Mouse (Mus musculus): ENCODE data around the gene Ehd4.

The Ehd4 gene

DNA sequence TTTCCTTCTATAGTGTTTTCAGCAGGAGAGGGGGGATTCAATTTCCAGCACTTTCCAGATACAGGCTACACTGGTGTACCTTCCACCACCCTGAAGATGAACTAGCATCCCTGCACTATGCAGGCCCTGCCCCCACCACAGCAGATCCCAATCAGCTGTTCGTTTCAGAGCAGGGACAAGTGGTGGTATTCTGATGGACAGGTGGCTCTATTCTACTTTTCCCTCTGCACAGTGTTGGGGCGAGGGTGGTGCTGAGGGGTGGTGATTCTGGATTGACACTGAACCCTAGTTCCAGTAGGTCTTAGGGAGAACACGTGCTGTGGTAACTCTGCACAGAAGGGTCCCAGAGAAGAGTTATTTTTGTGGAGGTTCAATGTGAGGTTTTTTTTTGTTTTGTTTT, 43.2 kb downstream of the Ehd4 start:
- intact Hi-C loops (cut with DNase I): no loop called here

DNA sequence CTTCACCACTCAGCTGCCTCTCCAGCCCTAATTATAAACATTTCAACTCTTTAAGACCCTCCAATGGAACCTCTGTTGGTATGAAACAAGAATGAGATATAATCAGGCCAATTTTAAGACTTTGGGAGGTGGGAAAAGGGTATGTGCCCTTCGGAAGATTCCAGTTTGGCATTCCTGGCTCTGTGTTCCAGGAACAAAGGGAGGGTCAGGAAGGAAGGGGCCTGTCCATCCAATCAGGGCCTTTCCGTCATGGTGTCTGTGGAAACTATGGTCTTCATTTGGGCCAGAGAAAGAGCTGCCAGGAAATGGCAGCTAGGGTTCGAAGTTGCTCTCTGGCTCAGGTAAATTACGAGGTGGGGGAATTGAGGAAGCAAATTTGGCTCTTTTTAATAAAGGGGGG, 46.3 kb downstream of the Ehd4 start:
- intact Hi-C loops (cut with DNase I): no loop called here

DNA sequence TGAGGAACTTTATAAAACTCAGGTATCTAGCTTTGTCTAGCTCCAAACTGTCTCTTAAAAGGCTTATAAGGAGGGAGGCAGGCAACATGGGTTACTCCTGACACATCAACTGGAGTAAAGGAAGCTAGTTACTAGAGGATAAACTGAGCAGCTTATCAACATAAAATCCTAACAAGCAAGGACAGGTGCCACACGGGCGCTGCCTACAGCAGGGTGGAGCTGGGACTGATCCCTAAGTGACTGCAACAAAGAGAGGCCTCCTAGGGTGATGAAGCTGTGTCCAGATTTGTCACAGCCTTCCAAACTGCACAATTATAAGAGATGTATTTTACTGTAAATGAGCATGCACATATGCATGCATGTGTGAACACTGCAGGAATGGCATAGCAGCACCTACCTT, 47.0 kb downstream of the Ehd4 start:
- intact Hi-C loops (cut with DNase I): no loop called here

DNA sequence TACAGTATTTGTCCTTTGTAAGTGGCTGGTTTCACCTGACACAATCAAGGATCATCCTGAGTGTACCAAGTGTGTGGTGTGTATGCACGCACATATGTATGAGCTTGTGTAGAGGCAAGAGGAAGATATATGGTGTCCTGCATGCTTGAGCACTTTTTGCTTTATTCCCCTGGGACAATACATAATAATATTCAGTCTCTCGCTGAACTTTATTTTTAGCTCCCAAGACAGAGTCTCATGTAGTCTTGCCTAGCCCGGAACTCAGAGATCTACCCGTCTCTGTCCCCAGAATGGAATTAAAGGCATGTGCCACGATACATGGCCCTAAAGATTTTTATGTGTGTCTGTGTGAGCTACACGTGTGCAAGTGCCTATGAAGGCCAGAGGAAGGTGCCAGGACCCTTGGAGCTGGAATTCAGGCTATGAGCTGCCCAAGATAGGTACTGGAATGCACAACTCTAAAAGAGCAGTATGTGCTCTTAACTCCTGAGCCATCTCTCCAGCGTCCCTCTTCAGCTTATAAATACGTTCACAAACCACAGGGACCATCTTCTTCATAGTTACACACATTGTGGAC, 47.9 kb downstream of the Ehd4 start:
- intact Hi-C loops (cut with DNase I): no loop called here

DNA sequence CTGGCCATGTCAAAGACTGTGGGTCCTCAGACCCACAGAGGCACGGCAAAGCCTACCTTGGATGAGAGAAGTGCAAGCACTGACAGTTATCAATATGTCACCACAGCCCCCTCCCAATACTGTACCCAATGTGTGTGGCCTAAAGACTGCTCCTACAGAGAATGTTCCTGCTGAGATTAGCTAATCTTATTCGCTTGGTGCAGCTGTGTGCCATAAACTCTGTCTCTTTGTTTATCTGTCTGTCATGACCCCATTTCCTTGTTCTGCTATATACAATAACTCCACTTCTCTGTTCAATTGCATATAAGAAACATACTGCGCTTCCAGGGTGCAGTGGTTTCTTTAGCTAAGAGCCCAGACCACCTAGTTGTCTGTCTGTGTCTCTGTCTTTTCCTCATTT, 48.5 kb downstream of the Ehd4 start:
- intact Hi-C loops (cut with DNase I): no loop called here

DNA sequence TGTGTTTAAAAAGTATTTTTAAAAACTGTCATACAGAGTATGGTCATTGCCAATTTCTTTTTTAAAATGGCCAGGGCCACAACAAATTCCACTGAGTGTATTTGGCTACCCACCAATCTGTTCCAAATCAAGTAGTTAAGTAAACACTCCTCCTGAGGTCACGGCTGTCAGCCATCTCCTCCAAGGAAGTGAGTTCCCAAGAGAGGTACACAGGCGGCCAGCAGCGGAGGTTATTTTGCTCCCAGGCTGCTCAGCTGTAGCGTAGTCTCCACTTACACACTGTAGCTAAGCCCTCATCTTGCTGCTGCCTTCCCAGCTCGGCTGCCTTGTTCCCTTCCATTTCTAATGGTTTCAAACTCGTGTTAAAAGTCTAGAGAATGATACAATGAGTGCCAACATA, 51.5 kb downstream of the Ehd4 start:
- intact Hi-C loops (cut with DNase I): no loop called here

DNA sequence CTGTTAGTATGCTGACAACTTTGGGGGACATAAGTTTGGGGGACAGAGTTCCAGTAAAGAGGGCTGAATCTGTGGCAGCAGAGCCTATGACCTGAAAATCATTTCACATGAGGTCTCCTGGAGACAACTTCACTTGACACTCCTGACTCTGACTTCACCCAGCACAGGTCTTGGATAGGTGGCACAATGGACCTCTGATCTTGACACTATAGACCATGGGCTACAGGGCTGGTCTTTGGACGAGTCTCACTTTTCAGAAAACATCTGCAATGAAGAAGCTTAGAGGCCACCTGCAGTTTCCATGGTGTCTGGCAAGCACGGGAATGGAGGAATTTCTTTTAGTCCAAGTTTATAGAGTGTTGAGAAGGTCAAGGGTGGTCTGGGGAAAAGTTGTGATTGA, 52.0 kb downstream of the Ehd4 start:
- intact Hi-C loops (cut with DNase I): no loop called here

DNA sequence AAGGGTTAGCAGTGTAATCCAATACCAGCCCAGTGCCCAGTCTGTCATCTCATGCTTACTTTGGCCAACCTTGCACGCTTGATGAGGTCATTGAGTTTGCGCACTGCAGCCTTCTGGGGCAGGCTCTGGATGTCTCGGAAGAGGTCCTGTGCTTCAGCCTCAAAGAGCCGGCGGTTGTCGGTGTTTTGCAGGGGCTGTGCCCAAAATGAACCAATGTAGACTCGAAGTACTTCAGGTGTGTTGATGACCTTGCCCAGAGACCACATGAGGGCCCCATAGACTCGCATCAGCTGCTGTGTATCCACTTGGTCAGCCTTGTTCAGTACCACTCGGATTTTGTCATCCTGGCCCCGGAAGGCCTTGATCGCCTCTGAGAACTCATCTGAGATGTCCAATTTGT, 52.4 kb downstream of the Ehd4 start:
- intact Hi-C loops (cut with DNase I): no loop called here

DNA sequence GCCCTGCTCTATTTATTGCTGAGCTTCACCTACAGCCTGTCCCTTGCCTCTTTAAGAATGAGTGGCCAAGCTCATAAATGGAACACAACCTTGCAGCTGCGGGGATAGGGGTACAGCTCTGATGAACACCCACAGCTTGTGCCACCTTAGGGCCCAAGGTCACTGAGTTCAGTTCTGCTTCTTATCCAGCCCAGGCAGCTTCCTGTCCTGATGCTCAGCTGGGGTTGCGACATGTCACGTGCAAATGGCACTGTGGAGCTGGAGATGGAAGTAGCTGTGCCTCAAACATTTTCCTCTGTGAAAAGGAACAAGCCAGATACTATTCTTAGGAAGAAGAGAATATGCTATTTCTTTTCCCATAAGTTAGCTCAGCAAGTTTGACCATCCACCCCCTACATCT, 54.5 kb downstream of the Ehd4 start:
- intact Hi-C loops (cut with DNase I): no loop called here

DNA sequence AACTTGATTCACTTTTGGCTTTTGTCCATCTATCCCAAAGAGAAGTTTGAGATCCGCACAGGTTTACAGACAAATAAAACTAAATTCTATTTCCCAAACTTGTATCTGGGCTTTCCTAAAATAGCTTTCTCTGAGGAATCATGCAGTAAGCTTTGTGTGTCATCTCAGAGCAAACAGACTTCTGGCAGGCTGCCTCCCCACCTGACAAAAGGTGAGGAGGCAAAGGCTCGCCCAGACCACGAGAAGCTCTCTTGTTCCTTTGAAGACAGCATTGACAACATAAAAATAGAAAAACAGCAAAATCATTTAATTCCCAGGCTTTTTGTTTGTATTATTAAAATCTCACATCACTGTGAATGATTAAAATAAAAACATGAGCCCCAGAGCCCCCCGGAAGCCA, 55.1 kb downstream of the Ehd4 start:
- intact Hi-C loops (cut with DNase I): no loop called here

DNA sequence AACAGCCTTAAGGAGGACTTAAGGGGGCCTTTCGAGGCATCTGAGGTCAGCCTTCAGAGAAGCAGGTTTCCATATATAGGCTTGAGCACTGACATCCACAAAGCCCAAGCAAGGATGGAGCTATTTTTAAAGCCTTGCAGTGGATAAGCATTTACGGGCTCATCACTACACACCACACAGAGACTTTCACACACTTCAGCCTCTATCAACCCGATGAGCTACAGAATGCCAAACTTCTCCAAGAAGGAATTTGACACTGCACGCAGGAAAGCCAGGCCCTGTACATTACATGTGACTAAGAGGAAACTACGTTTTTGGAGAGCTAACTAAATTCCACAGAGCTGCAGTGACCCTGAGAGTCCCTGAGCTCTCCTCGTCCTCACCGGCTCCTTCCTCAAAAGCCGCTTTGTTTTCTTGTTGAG, 55.6 kb downstream of the Ehd4 start:
- intact Hi-C loops (cut with DNase I): no loop called here

DNA sequence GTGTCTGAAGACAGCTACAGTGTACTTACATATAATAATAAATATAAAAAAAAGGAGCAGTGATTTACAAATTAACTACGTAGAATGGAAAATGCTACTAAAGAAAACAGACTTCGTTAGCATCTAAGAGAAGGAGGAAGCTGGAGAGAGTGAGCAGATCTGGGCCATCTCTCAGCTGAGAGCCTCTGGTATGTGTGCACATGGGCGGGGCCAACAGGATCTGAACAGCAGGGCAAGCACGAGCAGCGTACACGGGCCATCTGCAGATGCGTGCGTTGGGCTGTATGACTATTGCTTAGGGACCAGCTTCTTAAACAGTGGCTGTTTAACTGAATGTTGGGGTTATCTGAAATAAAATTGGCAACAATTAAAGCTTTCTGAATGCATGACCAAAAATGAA, 56.5 kb downstream of the Ehd4 start:
- intact Hi-C loops (cut with DNase I): no loop called here

DNA sequence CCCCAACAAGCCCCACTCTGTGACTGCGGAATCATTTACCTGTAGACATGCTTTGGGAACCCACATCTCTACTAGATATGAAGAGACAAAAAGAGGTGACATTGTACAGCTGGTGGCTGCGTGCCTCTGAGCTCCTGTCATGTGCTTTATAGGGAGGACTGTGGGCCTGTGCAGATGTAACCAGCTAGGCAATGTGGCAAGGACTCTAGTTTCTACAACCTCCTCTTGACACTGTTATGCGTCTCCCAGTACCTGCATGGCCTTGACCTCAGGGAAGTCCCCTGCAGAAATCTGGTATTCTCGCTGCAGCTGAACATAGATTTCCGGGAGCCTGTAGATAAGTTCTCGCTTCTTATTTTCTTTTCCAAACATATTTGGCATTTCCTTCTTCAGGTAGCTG, 57.7 kb downstream of the Ehd4 start:
- intact Hi-C loops (cut with DNase I): no loop called here

DNA sequence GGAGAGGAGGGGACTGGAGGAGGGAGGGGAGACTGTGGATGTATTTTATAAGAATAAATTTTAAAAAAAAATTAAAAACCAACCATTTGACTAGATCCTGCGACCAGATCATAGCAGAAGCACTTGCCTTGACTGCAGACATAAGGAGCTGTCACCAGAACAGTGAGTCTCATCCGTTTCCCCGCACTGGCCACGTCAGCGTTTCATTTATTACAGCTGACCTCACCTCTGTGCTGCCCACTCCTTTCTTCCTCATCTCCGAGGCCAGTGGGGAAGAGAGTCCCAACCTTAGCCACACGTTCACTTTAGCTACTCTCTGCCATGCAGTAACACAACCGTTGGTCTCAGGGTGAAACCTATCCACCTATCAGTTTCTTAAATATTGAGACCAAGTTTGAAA, 58.2 kb downstream of the Ehd4 start:
- intact Hi-C loops (cut with DNase I): no loop called here

DNA sequence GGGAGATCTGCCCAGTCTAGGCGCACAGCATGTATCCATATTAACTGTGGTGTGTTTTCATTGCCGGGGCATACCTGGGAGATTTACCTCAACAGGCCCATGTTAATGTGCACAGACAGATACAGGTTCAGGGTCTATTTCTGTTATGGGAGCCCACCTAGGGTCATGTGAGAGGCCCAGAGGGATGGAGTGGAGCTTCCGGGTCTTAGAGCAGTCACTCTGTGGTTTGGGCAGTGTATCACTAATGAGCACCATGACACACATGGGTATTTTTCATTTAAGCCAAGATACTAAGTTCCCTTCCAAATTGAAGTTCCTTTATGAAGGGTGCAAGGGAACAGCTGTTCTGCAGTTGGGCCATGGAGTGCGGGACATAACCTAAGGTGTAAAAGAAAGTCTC, 59.2 kb downstream of the Ehd4 start:
- intact Hi-C loops (cut with DNase I): no loop called here

DNA sequence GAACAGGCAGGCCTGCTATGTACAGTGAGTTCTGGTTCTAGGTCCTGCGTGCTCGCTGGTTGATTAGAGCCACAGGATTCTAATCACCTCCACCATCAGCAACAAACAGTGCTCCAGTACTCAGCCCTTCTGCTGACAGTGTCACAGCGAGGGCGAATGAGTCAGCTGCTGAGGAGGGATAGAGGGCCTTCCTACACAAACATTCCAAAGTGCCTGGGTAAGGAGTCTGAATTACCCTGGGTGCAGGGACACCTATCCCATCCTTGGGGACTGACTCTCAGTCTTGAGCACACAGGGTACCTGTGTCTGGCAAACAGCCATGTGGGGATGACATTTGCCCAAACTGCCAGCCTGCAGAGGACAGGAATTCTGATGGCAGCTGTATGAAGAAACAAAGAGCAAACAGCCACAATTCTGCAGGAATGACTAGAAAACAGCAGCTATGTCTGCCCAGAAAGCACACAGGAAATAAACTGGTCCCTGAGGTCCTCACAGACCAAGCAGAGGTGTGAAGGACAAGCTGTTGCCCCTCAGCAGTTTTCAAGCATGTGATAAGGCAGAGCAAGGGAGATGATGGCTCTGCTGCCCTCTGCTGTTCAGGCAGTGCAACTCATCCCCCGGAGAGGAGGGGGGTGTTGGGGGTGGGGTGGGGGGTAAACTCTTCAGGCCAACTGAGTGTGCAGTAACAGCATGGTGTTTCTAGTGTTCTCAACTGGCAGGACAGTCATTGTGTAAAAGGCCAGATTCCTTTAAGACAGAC, 60.6 kb downstream of the Ehd4 start:
- intact Hi-C loops (cut with DNase I): no loop called here

DNA sequence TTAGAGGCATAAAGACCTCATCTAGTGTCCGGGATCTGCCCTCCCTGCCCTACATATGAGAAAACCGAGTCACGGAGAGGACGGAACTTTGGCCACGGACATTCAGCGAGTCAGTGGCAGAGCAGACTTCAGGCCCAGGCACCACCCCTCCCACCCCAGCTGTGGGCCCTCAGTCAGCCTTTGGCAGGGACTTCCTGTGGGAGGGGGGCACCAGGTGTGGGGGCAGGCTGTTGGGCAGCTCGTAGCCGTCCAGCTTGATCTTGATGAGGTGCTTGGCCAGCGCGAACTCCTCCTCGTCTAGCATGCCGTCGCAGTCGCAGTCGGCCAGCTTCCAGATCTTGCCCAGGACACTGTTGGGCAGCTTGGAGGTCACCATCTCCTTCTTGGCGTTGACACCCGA, 63.4 kb downstream of the Ehd4 start:
- intact Hi-C loops (cut with DNase I): no loop called here

DNA sequence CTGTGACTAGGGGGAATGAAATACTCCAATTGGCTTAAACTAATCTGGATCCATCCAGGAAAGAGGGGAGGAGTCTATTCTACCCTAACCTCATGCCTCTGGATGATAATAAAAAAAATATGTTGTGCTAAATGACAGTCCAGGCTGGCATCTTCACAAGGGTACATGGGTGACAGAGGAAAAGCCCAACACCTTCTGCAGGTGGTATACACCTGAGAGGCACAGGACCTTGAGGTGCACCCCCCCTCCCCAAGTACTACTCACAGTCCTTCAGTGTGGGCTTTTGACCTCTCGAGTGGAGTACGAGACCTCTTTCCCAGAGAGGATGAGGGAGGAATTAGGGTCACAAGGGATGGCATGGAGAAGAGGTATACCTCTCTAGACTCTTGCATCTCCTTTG, 66.5 kb downstream of the Ehd4 start:
- intact Hi-C loops (cut with DNase I): loop anchor here (10.0 kb wide), 1 partner anchor 177 kb away; no protein-coding TSS in a partner anchor

DNA sequence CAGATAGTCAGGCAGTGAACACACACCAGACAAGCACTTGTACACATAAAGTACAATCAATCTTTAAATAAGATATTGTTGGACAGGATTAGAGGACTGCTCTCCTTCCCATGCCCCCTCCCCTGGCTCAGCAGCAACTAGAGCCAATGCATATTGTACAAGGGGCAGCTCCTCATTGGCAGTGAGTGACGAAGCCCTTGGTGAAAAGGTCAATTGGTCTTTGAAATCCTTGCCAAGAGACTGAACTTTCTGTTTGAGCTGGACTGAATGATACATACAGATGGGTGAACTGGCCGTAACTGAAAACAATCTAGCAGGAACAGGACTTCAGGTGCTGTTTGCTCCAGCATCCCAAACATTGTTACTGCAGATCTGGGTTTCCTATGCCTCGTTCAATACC, 67.0 kb downstream of the Ehd4 start:
- intact Hi-C loops (cut with DNase I): loop anchor here (10.0 kb wide), 1 partner anchor 177 kb away; no protein-coding TSS in a partner anchor

DNA sequence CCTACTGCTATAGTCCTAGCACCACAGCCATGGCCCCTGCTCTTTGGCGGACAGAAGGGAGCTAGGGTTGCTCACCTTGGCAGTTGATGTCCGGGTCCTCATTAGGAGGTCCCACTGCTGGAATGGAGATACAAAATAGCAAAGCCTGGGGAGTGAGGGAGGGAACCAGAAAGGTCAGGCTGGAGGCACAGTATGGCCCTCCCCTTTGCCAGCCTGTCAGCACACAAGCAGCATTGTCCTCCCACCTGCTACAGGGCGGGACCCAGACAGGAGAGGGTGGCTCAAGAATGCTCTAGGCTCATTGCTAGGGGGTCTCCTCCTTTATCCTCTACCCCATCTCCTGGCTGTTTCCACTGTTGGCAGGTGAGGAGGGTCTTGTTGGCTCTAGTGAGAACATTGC, 68.4 kb downstream of the Ehd4 start:
- intact Hi-C loops (cut with DNase I): loop anchor here (10.0 kb wide), 1 partner anchor 179 kb away; no protein-coding TSS in a partner anchor

DNA sequence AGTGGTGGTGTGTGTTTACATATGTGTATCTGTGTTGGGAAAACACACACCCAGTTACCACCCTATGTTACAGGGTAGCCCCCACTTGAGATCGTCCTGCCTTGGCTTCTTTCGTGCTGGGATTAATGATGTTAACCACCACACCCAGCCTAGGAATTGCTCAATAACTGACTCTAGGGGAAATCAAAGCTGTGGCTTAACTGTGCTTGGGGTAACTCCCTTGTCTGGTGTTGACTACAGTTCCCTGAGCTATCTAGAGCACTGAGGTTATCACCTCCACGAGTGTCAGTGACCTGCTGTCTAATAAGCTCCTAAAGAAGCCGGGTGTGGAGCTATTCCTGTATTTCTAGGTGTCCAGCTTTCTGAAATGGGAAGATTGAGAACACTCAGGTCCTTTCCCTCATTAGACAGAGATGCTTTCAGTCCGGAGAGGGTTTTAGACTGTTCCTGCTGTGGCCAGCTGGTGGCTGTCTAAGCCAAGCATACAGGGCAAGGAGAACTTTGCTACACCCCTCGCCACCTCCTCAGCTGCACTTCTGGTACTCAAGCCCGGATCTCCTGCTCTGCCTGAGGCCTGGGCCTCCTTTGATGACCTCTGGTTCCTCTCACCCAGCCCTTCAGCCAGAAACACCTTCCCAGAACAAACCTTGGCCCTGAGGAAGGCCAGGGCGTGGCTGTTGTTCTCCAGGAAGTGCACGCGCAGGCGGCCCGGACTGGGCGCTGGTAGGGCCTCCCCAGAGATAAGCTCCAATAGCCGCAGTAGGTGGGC, 69.6 kb downstream of the Ehd4 start:
- intact Hi-C loops (cut with DNase I): loop anchor here (2.0 to 10.0 kb wide), 2 partner anchors 84 to 180 kb away; no protein-coding TSS in a partner anchor

DNA sequence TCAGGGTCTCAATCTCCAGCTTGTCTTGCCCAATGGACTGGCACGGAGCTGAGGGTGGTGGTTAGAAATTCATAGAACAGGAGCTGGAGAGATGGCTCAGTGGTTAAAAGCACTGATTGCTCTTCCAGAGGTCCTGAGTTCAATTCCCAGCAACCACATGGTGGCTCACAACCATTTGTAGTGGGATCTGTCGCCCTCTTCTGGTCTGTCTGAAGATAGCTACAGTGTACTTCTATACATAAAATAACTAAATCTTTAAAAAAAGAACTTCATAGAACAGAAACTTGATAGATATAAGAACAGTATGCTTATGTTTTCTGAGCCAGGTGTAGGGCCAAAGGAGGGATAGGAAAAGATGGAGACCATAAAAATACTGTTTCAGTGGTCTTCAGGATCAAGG, 72.0 kb downstream of the Ehd4 start:
- intact Hi-C loops (cut with DNase I): loop anchor here (10.0 kb wide), 1 partner anchor 182 kb away; no protein-coding TSS in a partner anchor

Measured in adrenal gland (tissue).